Mouse (Mus musculus): ENCODE results near the gene Myo1a. TPM values are rescaled to one million over a fixed set of nuclear protein-coding genes. Genes with fewer than 3 reads are reported as not detected.

Gene Myo1a
- polyA plus RNA-seq, 1 experiment = 0.16 TPM

- Histone ChIP-seq H3ac (ENCODE audit: control insufficient read depth, insufficient read length, low read depth) (no peak overlapping the region), H3K27me3 (ENCODE audit: control insufficient read depth, insufficient read depth, insufficient read length) (peaks cover 20% of the 10 kb centered on the region), H3K79me2 (ENCODE audit: control insufficient read depth, insufficient read depth) (no peaks in the 10 kb centered on the region), H3K36me3 (ENCODE audit: control insufficient read depth, insufficient read depth) (no peaks in the 10 kb centered on the region), H3K79me3 (ENCODE audit: low read depth) (no peaks in the 10 kb centered on the region), H3K4me3 (ENCODE audit: insufficient read depth, poor library complexity, severe bottlenecking) (no peak overlapping the region)
- TF ChIP-seq USF1 (IDR thresholded peaks at IDR 0.05; ENCODE audit: low read depth) = no peak
- TF ChIP-seq FOSL1 (IDR thresholded peaks at IDR 0.05; ENCODE audit: insufficient read depth, low read length, poor library complexity, severe bottlenecking) = no peak
- no peak for TF ChIP-seq MYOD1 (IDR thresholded peaks at IDR 0.05; ENCODE audit: control insufficient read depth, insufficient read length, low read depth)
- no peak for TF ChIP-seq CTCF (IDR thresholded peaks at IDR 0.05; ENCODE audit: control insufficient read depth, insufficient read depth, insufficient read length)
- no peak for TF ChIP-seq MAX (IDR thresholded peaks at IDR 0.05)
These were observed 61.6 kb downstream of the Myo1a start for GRCm38 (mm10) chr10:127766564-127766963.

Other genes with a start within 250 kb of the Myo1a start
- 9.7 TPM for gene Stac3, start 203.5 kb upstream of the Myo1a start, polyA plus RNA-seq (2012; fragmentation: generic; extraction: Trizol)
- 0.42 TPM for gene Ndufa4l2, start 190.2 kb upstream of the Myo1a start, polyA plus RNA-seq (2012; fragmentation: generic; extraction: Trizol)
- gene Shmt2, start 182.7 kb upstream of the Myo1a start, polyA plus RNA-seq (2012; fragmentation: generic; extraction: Trizol) = 340 TPM
- gene Nxph4, start 170.6 kb upstream of the Myo1a start, polyA plus RNA-seq (2012; fragmentation: generic; extraction: Trizol) = 1.2 TPM
- 190 TPM for gene Lrp1, start 84.0 kb upstream of the Myo1a start, polyA plus RNA-seq (2012; fragmentation: generic; extraction: Trizol)
- 0.26 TPM for gene Stat6, start 62.2 kb upstream of the Myo1a start, polyA plus RNA-seq (2012; fragmentation: generic; extraction: Trizol)
- 6.8 TPM for gene Nemp1, start 38.3 kb upstream of the Myo1a start, polyA plus RNA-seq (2012; fragmentation: generic; extraction: Trizol)
- 108 TPM for gene Nab2, start 36.6 kb upstream of the Myo1a start, polyA plus RNA-seq (2012; fragmentation: generic; extraction: Trizol)
- not detected for gene Tac2, start 19.3 kb downstream of the Myo1a start, polyA plus RNA-seq (2012; fragmentation: generic; extraction: Trizol)
- 3.5 TPM for gene Zbtb39, start 34.4 kb downstream of the Myo1a start, polyA plus RNA-seq (2012; fragmentation: generic; extraction: Trizol)
- 0.09 TPM for gene Gpr182, start 46.6 kb downstream of the Myo1a start, polyA plus RNA-seq (2012; fragmentation: generic; extraction: Trizol)
- 0.01 TPM for gene Rdh1, start 54.6 kb downstream of the Myo1a start, polyA plus RNA-seq (2012; fragmentation: generic; extraction: Trizol)
- gene Rdh16f1, start 54.6 kb downstream of the Myo1a start, polyA plus RNA-seq (2012; fragmentation: generic; extraction: Trizol) = not detected
- gene Rdh9, start 71.2 kb downstream of the Myo1a start, polyA plus RNA-seq (2012; fragmentation: generic; extraction: Trizol) = 0.02 TPM
- not detected for gene Rdh16, start 96.0 kb downstream of the Myo1a start, polyA plus RNA-seq (2012; fragmentation: generic; extraction: Trizol)
- not detected for gene Rdh19, start 144.8 kb downstream of the Myo1a start, polyA plus RNA-seq (2012; fragmentation: generic; extraction: Trizol)
- not detected for gene Rdh16f2, start 161.3 kb downstream of the Myo1a start, polyA plus RNA-seq (2012; fragmentation: generic; extraction: Trizol)
- not detected for gene Rdh7, start 183.6 kb downstream of the Myo1a start, polyA plus RNA-seq (2012; fragmentation: generic; extraction: Trizol)
- gene Sdr9c7, start 193.3 kb downstream of the Myo1a start, polyA plus RNA-seq (2012; fragmentation: generic; extraction: Trizol) = not detected

Measured in C2C12 (cell line).